Mouse (Mus musculus) lung, postnatal 14 days (tissue): ENCODE results near the gene Ldhb.
"Not testable (repeated sequence)": the region's sequence is repeated elsewhere in the genome, so short reads cannot be mapped to it uniquely, and the experiment has no call there.

Source experiments
- DNase-seq: peaks from one replicate; pipeline ENCODE4 v3.0.0; 2021

Gene Ldhb

GRCm38 (mm10) chr6:142511516-142512135 lies 3.9 kb upstream of the Ldhb start:
- DNase-seq: no peak

GRCm38 (mm10) chr6:142508663-142509062 lies 906 bp upstream of the Ldhb start:
- no peak for DNase-seq

GRCm38 (mm10) chr6:142507033-142507784 lies 548 bp downstream of the Ldhb start:
- no peak for DNase-seq

- no peak for DNase-seq
These were observed 1.3 kb downstream of the Ldhb start for GRCm38 (mm10) chr6:142506338-142507032.

GRCm38 (mm10) chr6:142503601-142504000 lies 4.2 kb downstream of the Ldhb start:
- no peak for DNase-seq

DNA sequence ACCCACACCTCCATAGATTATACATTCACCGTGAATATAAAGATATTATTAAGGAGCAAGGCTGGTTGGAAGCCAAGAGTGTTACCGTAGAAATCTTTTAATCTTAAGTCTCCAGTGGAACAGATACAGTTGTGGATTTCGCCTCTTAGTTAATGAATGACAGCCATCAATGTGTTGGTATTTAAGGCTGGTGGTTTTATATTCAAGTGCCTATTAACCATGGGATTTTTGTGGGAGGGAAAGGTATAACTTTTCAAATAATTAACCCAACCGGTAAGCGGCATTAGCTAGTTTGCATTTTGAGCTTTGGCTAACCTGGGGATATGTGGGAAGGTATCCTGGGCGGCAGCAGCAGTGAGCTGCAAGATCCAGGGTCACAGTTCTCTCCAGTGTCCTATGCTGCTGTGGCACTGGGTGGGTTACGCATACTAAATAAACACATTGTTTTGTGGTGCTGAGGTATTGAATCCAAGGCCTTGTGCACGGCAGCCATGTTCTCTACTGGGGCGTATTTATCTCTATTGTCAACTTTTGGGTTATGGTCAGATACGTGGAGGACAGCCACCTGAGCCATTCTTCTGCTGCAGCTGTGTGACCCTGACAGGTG lies 5.1 kb downstream of the Ldhb start:
- DNase-seq: no peak

GRCm38 (mm10) chr6:142490114-142490513 lies 17.6 kb downstream of the Ldhb start:
- not testable (repeated sequence) for DNase-seq

GRCm38 (mm10) chr6:142487638-142488037 lies 20.1 kb downstream of the Ldhb start:
- DNase-seq: no peak

DNA sequence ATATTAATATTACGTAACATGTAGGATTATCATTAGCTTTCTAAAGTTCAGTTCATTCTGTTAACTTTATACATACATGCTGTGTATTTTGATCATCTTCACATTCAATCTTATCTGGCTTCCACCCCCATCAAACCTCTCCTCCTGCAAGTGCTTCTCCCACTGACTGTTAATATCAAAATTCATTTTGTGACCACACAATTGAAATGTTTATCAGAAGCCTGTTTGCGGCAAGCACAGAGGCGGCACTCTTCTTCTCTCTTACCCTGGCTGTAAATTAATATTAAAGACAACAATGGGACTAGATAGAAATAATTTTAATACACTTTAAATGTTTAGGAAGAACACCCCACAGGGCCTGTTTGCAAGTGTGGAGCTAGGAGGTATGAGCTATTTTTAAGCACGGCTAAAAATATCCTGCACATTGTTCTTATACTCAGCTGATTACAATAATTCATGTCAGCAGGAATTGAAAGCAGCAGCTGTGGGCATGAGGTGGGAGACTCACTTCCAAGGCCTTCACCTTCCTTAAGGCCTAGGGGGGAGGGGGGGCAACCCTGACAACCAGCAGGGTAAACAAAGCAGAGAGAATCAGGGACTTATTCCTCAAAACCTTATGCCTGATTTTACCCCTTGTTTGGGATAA lies 22.2 kb downstream of the Ldhb start:
- no peak for DNase-seq

- peak; percentile 6 for DNase-seq
These were observed 30.5 kb downstream of the Ldhb start for GRCm38 (mm10) chr6:142477239-142477638.

- no peak for DNase-seq
These were observed 35.0 kb downstream of the Ldhb start, which contains the start of gene Gys2 for GRCm38 (mm10) chr6:142472801-142473203. TSS of gene Gys2 (minus strand) at chr6:142473109.

GRCm38 (mm10) chr6:142471141-142471540 lies 36.6 kb downstream of the Ldhb start:
- DNase-seq: no peak

GRCm38 (mm10) chr6:142469602-142470001 lies 38.2 kb downstream of the Ldhb start:
- no peak for DNase-seq

DNA sequence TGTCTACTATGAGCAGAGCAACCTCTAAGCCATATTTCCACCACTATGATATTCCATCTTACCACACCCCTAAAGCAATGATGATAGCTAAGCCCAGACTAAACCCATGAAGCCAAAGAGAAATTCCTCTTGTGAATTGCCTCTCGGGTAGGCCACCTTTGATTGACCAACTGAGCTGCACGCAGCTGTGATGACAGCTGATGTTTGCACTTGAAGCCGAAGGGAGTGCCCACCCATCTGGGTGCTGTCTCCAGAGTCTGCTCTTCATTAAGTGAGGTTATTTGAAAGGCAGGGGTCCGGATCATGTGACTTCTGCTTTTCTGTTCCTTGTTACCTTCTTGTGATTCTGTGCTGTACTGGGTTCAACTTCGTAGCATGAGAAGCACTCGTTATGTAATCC lies 45.6 kb downstream of the Ldhb start:
- no peak for DNase-seq

- no peak for DNase-seq
These were observed 48.6 kb downstream of the Ldhb start for GRCm38 (mm10) chr6:142459017-142459678.

DNA sequence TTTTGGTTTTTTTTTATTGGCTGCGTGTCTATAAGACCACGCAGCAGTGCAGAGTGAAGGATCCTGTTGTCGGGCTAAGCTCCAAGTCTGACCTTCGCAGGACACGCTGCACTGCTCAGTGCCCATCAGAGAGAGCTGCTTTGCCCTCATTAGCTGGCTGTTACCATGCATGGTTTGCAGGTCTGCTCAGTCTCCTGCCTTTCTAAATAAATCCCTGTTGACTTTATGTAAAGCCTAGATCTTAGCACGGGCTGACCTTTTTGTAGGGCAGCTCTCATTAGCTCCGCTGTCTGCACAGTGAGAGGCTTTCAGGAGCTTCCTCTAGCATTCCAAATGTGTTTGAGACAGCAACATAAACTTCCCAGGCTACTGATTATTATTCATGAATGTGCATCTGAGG lies 49.7 kb downstream of the Ldhb start:
- no peak for DNase-seq

- no peak for DNase-seq
These were observed 52.3 kb downstream of the Ldhb start for GRCm38 (mm10) chr6:142455314-142455996.

- no peak for DNase-seq
These were observed 54.4 kb downstream of the Ldhb start for GRCm38 (mm10) chr6:142453311-142453710.

DNA sequence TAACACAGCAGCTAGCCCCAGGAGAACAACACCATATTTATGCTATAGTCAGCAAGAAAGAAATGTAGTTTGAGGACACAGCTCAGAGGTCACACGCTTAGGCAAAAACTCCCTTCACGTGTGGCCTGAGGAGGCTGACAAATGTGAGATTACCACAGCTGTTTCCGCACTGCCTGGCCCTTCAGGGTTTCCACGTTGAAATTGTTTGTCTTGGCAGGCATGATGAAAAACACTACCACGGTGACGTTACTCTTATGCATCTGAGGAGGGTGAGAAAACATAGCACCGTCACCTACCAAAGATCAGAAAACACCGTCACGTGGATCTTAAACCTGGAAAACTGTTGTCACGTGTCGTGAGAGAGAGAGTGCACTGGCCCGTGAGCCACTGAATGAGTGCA lies 56.4 kb downstream of the Ldhb start:
- no peak for DNase-seq
